Mouse (Mus musculus) 416B (cell line): ENCODE data around the gene Gm7271.

Source experiments
- DNase-seq: peaks from one replicate; pipeline ENCODE4 v3.0.0; 2011; ENCODE audit warnings: low read depth

Gene Gm7271

DNA sequence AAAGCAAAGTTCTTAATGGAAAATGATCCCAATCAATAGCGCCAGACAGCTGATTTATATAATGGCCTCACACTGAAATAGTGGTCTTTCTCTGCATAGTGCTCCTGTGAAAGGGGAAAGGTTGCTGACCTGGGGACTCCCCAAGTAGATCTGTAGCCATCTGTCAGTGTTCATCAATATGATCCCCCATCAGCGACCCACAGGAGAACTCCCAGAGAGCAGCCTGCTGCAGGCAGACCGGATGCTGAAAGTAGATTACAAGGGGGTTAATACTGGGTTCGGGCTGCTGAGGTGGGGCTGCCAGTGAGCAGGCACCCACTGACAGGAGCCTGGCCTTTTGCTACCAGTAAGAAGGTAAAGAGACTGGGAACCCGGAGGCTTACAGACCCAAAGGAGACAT lies at the start of gene Gm7271:
Gene Gm7271, plus strand, starts transcription at position 230 of the 400 bp plus-strand sequence.
- no peak for DNase-seq

DNA sequence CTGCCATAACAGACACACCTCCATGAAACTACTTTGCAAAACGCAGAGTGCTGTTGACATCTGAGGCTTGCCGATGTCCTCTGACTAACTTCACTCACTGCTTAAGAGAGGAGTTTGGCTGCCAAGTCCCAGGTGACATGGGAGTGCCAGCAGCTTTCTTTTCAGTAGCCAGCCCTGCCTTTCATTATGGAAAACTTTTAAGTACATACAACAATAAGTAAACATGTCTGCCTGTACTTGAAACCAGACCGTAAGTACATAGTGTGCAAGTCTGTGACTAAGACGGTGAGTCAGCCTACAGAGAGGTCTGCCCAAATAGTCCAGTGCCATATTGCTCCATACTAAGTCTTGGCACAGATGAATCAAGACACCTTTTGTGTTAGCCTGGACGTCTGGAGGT lies 46.7 kb upstream of the Gm7271 start:
- peak; percentile 28 for DNase-seq

DNA sequence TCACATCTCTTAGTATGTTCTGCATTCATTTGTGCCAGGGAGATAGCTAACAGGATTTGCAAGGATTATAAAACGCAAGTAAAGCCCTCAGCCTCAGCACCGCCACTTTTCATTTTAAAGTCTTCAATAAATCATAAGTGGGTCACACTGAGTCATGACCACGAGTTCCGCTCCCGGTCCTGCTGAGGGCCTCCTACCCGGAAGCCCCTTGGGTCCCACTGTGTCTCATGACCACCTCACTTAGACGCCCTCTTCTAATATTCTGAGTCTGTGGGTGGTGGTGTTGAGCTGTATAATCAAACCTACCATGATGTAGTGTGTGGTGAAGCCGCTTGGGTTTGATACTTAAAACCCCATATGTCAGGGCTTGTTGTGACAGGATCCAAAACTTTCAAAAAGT lies 46.1 kb upstream of the Gm7271 start:
- DNase-seq: no peak

DNA sequence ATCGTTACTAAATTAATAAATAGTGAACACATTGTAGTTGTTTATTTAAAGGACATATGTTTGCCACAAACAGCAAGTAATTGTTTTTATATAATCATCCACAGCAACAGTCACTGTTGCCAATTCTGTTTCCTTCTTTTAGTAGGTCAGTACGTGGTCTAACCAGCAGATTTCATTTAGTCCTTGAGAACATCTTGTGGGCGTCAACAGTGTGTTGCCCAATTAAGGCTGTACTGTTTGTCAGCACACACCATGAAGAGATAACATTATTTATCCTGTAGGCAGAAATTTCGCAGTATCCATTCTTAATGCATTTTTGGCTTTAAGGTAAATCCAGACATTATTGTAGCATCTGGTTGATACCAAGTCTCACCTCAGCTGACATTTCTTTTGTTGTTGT lies 42.4 kb upstream of the Gm7271 start:
- peak; percentile 15 for DNase-seq

DNA sequence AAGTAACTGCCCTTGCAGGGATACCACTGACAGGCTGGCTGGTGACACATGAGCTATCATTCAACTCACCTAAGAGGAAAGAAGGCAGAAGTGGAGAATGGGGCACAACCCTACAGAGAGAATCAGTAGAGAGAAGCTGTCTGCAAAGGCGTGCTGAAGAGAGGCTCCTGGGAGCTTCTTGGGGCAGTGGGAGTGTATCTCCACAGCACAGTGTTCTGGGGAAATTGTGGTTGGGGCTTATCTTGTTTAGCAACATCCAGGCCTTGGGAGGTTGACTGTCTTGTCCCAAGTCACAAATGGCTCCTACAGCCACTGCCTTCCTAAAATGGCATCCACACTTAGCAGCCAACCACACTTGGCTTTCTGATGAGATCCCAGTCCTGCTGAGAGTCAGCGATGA lies 8.9 kb upstream of the Gm7271 start:
- peak; percentile 21 for DNase-seq

DNA sequence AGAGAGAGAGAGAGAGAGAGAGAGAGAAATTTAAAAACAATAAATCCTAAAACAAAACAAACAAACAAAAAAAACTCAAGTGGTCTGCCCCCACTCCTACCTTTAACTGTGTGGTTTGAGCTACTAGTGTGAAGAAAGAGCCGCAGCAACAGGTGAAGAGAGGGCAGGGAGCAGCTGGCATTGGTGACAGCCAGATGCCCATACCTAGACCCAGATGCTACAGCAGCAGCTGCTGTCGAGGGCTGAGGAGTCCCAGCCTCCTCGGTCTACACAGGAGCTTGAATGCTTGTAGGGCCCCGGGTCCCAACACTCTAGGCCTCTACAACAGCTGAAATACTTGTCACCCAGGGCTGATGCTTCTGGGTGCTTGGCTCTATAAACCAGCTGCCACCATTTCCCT lies 7.0 kb upstream of the Gm7271 start:
- no peak for DNase-seq

DNA sequence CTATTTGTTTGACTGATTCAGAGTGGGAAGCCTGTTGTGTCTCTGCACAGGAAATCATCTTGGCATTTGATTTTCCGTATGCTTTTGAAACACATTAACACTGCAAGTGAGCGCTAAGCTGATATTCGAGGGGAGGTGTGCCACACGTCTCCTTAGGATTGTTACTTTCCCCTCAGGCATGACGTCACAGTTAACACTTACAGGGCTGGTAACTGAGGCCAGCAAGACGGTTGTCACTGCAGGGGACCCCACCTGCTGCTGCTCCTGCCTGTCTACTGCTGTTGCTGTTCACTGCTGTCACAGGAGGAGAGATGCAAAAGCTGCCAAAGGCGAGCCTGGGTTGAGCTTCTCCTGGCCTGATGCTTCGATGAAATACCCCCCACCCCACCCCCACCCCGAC lies 6.1 kb upstream of the Gm7271 start:
- DNase-seq: no peak

DNA sequence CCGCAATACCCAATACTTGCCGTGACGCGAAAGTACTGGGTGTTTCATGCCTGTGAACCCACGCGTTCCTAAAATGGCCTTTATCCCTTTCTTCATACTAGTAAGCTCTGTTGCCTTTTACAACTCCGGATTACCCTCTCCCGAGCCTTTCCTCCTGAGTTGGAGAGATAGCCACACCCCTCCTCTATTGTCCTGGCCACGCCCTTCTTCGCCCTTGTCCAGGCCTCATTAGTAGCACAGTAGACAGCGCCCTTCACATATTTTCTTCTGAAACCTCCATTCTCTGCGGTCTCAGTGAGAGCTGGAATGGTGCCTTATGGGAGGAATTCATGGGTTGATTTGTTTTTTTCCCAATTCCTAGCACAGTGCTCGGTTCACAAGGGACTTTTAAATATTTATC lies 11.3 kb downstream of the Gm7271 start:
- no peak for DNase-seq

DNA sequence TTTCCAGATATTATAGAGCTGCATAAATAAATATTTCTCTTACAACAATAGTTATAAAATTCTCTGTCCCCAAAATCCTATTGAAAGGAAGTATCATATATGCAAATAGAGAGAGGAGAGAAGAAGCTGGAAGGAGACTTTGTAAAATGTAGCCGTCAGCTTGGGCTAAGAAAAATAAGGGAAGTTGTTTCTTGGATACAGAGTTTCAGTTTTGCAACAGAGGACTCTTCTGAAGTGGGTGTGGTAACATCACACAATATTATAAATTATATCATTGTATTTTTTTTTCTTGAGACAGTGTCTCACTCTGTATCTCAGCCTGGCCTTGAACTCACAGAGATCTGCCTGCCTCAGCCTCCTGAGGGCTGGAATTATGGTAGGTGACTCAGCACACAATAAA lies 38.6 kb downstream of the Gm7271 start:
- no peak for DNase-seq

DNA sequence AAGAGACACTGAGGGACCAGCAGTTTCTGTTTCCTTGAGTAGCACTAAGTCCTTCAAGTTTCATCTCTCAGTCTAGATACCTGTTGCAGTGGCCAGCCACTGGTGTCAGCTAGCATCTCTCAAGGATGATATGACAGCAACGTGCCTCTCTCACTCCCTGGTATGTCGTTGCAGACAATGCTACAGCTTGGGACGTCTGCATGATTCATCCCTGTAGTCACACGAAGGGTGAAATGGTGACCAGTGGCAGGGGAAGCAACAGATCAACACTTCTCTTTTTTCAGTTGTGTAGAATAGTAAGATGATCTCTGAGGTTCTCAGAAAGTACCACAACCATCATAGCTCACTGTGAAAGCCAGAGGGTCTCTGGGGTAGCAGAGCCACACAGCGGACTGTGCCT lies 40.8 kb downstream of the Gm7271 start:
- peak; percentile 55 for DNase-seq

DNA sequence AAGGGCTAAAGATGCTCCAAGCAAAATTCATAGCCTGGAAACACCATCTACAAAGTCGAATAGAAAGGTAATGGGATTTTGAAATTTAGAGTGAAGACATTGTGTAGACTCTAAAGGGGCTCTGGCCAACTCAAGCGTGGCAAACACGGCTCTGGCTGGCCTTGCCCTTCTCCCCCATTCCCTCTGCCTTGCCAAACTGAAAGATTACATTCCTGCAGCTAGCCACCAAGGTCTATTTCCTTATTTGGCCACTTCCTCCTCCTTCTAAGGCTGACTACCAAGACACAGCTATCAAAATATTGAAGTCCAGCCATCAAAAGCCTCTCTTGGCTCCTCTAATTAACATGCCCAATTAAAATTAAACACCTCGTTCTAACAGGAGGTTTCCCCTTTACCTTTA lies 41.2 kb downstream of the Gm7271 start:
- peak; percentile 58 for DNase-seq

DNA sequence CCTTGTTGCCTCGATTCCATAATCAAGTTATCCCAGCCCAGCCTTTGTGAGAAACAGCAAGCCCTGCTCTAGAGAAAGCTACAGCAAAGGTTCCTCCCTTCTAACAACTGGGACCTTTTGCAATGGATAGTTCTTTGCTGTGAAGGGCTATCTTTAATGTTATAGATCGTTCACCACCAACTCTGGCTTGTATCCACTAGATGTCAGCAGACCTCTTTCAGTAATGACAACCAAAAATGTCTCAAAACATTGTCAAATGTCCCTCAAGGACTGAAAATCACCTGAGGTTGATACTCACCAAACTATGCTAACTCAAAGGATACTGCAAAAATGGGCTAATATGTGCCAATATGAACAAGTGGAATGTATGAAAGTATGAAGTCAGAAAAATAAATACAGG lies 42.0 kb downstream of the Gm7271 start:
- DNase-seq: peak; percentile 76

DNA sequence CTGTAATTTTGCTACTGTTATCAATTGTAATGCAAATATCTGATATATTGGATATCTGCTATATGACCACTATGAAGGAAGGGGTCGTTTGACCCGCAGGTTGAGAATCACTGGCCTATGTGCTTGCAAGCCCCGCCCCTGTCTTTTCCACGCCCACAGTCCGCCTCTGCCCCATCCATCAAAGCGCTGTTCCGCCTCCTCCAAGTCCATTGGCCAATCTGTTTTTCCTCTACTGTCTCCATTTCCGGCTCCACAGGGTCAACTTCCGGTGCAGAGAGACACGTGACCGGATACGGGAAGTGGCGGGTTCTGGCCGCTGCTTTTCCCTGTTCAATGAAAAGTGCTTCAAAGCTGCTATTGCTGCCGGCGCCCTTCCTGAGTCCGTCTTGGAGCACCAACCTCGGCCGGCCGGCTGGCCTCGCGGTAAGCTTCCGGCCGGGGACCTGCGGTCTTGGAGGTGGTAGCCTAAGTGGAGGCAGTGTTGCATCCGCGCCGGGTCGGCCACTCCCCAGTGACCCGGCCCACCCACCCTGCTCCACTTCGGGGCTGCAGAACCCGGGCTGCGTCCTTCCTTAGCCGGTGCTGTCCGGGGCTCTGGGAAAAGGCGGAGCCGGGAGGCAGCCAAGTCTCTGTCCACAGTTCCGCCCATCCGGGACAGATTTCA lies 45.3 kb downstream of the Gm7271 start, which contains the start of gene Exoc1:
Gene Exoc1, plus strand, starts transcription at position 272 of the 664 bp plus-strand sequence.
- peak; percentile 98 for DNase-seq

DNA sequence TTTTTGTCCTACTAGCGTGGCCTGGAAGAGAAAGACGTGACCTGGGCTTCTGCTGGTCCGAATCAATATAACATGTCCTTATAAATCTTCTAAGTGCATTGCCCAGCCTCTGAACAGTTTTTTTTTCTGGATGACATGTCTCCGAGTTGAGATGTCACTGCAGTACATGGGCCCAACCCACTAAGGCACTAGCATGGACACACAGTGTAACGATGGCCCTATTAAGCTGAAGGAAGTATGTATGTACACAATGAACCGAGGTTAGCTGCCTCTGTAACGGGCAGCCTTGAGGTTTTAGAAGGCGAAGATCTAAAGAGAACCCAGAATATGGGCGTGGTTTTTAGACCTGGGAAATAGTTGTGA lies 45.8 kb downstream of the Gm7271 start:
- peak; percentile 28 for DNase-seq

DNA sequence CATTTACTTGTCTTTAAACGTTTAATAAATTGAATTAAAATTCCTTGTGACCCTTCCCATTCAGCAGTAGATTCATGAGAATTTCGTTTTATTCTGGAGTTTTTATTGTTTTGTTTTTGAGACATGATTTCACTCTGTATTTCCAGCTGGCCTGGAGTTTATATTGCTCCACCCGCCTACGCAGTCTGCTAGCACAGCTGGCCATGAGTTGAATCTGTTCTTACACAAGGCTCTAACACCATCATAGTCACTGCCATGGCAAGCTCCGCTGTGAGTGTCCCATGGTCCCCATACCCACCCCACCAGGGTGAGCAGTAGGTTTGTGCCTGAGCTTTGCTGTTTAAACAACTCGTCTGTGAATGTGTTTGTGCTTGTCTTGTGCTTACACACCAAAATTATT lies 49.3 kb downstream of the Gm7271 start:
- no peak for DNase-seq

DNA sequence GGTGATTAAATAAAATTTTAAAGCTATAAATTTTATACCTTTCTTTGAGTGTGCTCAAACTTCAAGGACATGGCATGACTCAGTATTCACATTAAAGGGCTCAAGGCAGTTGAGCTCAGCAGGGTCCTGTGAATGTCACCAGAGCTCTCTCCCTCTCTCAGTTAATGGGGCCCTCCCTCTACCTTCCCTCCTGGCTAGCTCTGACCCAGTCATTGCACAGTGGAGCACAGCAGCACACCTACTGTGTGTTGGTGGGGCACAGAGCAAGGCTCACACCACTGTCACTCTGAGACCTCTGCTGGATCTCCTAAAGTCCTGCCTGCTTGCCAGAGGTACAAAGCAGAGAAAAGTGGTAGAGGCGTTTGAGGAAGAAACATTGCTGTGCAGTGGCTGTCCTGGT lies 52.4 kb downstream of the Gm7271 start:
- no peak for DNase-seq

DNA sequence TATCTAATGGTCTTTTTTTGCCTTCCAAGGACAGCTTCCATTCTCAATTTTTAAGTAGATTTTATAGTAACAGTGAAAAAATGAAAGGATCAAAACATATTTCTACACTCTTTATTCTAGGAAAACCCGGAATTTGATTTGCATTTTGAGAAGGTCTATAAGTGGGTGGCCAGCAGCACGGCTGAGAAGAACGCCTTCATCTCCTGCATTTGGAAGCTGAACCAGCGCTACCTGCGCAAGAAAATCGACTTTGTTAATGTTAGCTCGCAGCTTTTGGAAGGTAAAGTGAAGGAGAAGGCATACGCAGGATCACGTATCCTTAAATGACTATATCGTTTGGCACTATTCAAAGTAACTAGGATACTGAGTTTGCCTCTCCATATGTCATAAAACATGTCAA lies 53.7 kb downstream of the Gm7271 start:
- no peak for DNase-seq

DNA sequence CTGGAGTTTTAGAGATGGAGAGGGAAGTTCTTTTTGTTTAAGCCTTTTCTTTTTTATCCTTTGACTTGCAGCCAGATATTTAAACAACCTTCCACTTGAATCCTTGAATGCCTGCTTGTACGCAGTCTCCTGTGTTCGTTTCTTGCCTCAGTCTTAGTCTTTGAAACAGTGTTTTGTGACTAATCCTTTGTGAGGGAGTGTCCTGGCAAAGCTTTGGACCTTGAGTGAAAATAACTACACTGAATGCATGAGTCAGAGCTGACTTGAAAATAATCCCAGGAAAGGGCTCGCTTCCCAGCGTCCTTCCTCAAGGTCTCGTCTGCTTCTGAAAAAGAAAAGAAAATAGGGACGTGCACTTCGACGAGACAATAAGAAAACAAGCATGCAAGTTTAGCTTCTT lies 56.3 kb downstream of the Gm7271 start:
- DNase-seq: no peak

DNA sequence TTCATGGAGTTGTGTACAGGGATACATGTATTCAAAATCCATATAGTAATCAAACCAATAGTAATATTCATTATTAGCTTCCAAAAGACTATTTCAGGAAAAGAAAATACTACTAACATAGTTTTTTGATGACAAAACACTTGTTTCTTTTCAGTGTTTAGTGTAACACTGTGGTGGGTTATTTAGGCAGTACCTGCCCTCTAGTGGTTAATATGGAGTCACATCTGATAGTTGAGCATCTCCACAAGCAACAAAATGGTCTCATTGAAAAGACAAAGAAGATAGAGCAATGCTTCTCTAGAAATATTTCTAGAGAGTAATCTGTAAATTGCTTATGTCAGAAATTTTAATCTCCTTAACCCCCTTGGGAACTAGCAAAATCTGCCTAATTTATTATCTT lies 57.0 kb downstream of the Gm7271 start:
- peak; percentile 42 for DNase-seq

DNA sequence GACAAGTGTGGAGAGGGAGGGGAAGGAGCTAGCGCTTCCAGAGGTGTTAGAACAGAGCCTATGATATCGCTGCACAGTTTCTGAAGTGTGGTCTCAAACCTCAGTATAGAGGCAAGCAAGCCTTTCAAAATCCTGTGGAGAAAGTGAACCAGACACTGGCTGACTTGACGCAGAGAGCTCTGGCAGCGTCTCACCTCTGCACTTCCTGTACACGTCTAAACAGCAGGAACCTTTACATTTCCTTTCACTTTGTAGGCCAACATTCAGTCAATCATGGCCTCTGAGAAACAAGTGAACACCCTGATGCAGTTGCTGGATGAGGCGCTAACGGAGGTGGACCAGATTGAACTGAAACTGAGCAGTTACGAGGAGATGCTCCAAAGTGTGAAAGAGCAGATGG lies 59.4 kb downstream of the Gm7271 start:
- no peak for DNase-seq

DNA sequence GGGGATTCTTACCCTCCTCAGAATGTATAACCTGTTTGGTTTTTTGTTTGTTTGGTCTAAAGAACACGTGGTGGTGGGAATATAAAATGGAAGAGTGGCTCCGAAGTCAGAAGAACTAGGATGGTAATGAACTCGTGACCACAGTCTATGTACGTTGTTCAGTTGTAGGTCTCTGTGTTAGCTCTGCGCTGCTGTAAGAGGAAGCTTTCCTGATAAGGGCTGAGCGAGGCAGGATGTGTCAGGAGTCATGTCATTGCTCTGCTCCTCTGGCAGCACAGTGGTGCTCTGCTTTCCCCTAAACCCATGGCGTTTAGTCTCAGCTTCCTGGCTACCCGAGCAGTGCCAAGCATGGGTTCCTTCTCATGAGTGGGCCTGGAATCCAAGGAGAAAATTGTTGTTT lies 66.6 kb downstream of the Gm7271 start:
- DNase-seq: no peak

DNA sequence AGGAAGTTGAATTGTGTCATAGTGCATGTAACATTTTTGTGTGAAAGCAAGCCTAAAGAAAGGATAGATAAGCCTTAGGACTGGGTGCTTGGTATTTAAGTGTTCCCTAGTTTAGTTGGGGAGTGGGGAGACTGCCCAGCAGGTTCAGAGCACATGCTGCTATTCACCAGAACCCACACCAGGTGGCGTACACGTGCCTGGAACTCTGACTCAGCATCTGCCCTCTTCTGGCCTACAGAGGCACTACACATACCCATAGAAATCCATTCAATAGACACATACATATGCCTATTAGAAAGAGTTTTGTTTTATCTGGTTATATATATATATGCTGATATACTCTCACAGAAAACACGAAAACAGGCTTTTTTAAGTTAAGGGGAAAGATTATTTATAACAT lies 81.5 kb downstream of the Gm7271 start:
- peak; percentile 82 for DNase-seq
